Mouse (Mus musculus) liver, embryonic 14.5 days (tissue): ENCODE measurements around the gene Arid1b.

Experiments
- CTCF ChIP-seq: IDR thresholded peaks from 2 replicates; pipeline ENCODE4 v1.5.1; 2016; ENCODE audit warnings: antibody characterized with exemption, low read depth, control low read depth
- EP300 ChIP-seq: IDR thresholded peaks from 2 replicates; pipeline ENCODE4 v1.6.1; 2016; ENCODE audit warnings: antibody characterized with exemption, low read depth

GRCm38 (mm10) chr17:5302971-5303746 lies 309.0 kb downstream of the Arid1b start:
- TF ChIP-seq CTCF (peak; percentile 23), EP300 (no peak)
